Mouse (Mus musculus): ENCODE results near the gene Rhbdl1. TPM values are rescaled to one million over a fixed set of nuclear protein-coding genes. Genes with fewer than 3 reads are reported as not detected.
"Not testable (repeated sequence)": the region's sequence is repeated elsewhere in the genome, so short reads cannot be mapped to it uniquely, and the experiment has no call there.

Rhbdl1 gene
- polyA plus RNA-seq, 1 experiment from 2014 or later, result 0.35 TPM

DNA sequence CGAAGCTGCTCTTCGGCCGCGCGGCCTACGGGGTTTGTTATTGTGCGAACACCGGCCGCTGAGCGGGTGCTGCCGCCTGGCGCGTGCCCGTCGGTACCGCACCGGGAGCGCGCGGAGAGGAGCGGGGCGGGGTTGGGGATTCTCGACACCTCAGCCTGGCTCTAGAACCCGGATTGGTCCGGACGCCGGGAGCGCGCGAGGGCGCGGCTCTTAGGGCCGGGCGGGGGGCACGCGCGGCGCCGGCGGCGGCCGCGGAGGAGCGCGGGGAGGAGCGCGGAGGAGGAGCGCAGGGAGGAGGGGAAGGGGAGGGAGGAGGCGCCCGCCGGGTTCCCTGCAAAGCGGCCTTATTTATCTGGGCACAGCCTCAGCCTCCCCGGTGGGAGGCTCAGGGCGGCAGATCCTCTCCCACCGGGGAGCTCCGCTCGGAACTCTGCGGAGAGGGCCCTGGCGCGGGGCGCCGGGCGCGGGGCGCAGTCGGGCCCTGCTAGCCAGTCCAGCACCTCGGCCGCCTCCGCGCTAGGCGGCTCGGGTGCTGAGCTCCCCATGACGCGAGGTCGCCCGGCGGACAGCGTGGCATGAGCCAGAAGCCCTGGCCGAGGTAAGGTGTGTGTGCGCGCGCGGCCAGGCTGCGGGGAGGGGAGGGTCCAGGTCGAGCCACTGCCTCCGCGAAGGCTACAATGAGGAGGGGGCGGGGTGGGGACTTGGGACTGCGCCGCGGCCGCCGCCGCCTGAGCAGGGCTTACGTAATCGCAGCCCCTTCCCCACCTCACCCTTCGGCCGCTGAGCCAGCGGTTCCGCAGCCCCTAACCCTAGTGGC is 28.1 kb downstream of the Rhbdl1 start, which contains the start of gene Fbxl16:
Fbxl16 (plus strand) TSS at position 297 of the 817 bp plus-strand sequence.
- Histone ChIP-seq H3K4me3 (ENCODE audit: low read depth, low read length) (peak within 1 kb of the TSS; percentile 52), H3K4me1 (ENCODE audit: insufficient read depth) (peaks cover 12% of the 10 kb centered on the region; the same call in 1 of the 2 replicates), H3K4me2 (ENCODE audit: low read depth, low read length) (peak within 1 kb of the TSS; percentile 75), H3K27me3 (ENCODE audit: insufficient read depth, low read length) (peaks cover 57% of the 10 kb centered on the region), H3K9ac (replicated peaks) (no peak within 1 kb of the TSS), H3K9me3 (ENCODE audit: low read length) (no peaks in the 10 kb centered on the region), H3K27ac (ENCODE audit: low read depth) (no peak within 1 kb of the TSS), H3K36me3 (replicated peaks; ENCODE audit: insufficient read depth, low read length) (no peaks in the 10 kb centered on the region)
- ATAC-seq (peak; percentile 56), DNase-seq (peak; percentile 50)
- WGBS (ENCODE audit: insufficient replicate concordance), result 2% methylated on average over 90 of the region's 100 CpGs
- peak; percentile 29; the same call in 1 of the 2 replicates for TF ChIP-seq CTCF (IDR thresholded peaks at IDR 0.05; ENCODE audit: low read depth)
- no peak for TF ChIP-seq EP300 (IDR thresholded peaks at IDR 0.05; ENCODE audit: low read depth)

DNA sequence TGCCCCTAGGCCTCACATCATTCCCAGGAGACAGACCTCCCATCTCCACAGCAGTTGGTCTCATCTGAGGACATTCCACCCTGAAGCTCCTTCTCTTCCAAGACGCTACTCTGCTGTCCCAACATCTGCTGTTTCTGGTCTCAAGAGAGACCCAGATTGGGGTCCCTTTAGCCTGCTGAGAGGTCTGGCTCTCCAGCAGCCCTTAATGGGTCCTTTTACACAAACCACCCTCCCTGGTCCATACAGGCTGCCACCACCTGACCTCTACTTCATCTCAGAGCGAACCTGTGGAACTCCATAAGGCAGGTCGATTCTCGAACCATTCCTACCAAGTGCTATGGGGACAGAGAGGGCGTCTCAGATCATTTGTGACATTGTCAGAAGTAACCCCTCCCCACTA is 29.1 kb downstream of the Rhbdl1 start:
- H3K4me3 ChIP-seq (ENCODE audit: low read depth, low read length), result no peak overlapping the region

DNA sequence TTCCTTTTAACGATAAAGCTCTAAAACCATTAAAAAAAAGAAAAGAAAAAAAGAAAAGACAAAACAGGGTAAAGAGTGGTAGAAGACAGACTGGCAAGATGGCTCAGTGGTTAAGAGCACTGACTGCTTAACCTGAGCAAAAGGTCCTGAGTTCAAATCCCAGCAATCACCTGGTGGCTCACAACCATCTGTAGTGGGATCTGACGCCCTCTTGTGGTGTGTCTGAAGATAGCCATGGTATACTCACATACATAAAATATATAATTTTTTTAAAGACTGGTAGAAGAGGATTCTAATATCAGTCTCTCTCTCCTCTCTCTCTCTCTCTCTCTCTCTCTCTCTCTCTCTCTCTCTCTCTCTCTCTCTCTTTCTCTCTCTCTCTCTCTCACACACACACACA is 29.6 kb downstream of the Rhbdl1 start:
- H3K27ac ChIP-seq (ENCODE audit: low read depth); H3K4me2 ChIP-seq (ENCODE audit: low read depth, low read length); H3K36me3 ChIP-seq (replicated peaks; ENCODE audit: insufficient read depth, low read length); DNase-seq; H3K9ac ChIP-seq (replicated peaks); H3K4me3 ChIP-seq (ENCODE audit: low read depth, low read length); H3K9me3 ChIP-seq (ENCODE audit: low read length); ATAC-seq: not testable (repeated sequence)
- TF ChIP-seq CTCF (IDR thresholded peaks at IDR 0.05; ENCODE audit: low read depth), result 0 out of 2 replicates have a peak, but pooled peaks have one; percentile 10
- H3K4me1 ChIP-seq (ENCODE audit: insufficient read depth), result peaks cover 12% of the 10 kb centered on the region; the same call in 1 of the 2 replicates
- peaks cover 48% of the 10 kb centered on the region for H3K27me3 ChIP-seq (ENCODE audit: insufficient read depth, low read length)
- 25% methylated on average over 2 of the region's 2 CpGs for WGBS (ENCODE audit: insufficient replicate concordance)

More for the DNA sequence above, 29.1 kb downstream of the Rhbdl1 start:
- ATAC-seq (no peak), DNase-seq (no peak)
- 37% methylated on average over 5 of the region's 5 CpGs for WGBS (ENCODE audit: insufficient replicate concordance)
- Histone ChIP-seq H3K9me3 (ENCODE audit: low read length) (no peaks in the 10 kb centered on the region), H3K4me2 (ENCODE audit: low read depth, low read length) (no peak overlapping the region), H3K36me3 (replicated peaks; ENCODE audit: insufficient read depth, low read length) (no peaks in the 10 kb centered on the region), H3K27me3 (ENCODE audit: insufficient read depth, low read length) (peaks cover 53% of the 10 kb centered on the region), H3K4me1 (ENCODE audit: insufficient read depth) (peaks cover 12% of the 10 kb centered on the region; the same call in 1 of the 2 replicates), H3K9ac (replicated peaks) (no peak overlapping the region), H3K27ac (ENCODE audit: low read depth) (no peak overlapping the region)
- TF ChIP-seq EP300 (IDR thresholded peaks at IDR 0.05; ENCODE audit: low read depth), result no peak
- no peak for TF ChIP-seq CTCF (IDR thresholded peaks at IDR 0.05; ENCODE audit: low read depth)

DNA sequence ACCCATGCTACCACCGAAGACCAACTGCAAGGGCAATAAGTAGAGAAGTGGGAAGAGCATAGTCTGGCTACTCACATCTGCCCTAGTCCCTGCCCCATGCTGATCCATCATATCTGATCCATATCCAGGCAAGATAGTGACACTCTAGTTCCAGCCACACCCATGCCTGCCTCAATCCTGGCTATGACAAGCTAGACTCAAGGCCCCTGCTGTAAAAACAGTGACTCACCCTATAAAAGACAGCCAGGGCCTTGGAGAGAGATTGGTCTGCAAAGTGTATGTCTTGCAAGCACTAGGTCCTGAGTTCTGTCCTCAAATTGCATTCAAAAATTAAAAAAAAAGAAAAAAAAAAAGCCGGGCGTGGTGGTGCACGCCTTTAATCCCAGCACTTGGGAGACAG is 30.6 kb downstream of the Rhbdl1 start:
- H3K27ac ChIP-seq (ENCODE audit: low read depth), result no peak overlapping the region
- H3K4me2 ChIP-seq (ENCODE audit: low read depth, low read length), result no peak overlapping the region
- H3K27me3 ChIP-seq (ENCODE audit: insufficient read depth, low read length), result peaks cover 41% of the 10 kb centered on the region
- no peaks in the 10 kb centered on the region for H3K9me3 ChIP-seq (ENCODE audit: low read length)
- ATAC-seq, result no peak
- no peak for TF ChIP-seq CTCF (IDR thresholded peaks at IDR 0.05; ENCODE audit: low read depth)
- TF ChIP-seq EP300 (IDR thresholded peaks at IDR 0.05; ENCODE audit: low read depth), result no peak
- DNase-seq, result no peak
- peaks cover 12% of the 10 kb centered on the region; the same call in 1 of the 2 replicates for H3K4me1 ChIP-seq (ENCODE audit: insufficient read depth)
- H3K9ac ChIP-seq (replicated peaks), result no peak overlapping the region
- no peaks in the 10 kb centered on the region for H3K36me3 ChIP-seq (replicated peaks; ENCODE audit: insufficient read depth, low read length)
- H3K4me3 ChIP-seq (ENCODE audit: low read depth, low read length), result no peak overlapping the region
- WGBS (ENCODE audit: insufficient replicate concordance), result 71% methylated on average over 4 of the region's 4 CpGs

DNA sequence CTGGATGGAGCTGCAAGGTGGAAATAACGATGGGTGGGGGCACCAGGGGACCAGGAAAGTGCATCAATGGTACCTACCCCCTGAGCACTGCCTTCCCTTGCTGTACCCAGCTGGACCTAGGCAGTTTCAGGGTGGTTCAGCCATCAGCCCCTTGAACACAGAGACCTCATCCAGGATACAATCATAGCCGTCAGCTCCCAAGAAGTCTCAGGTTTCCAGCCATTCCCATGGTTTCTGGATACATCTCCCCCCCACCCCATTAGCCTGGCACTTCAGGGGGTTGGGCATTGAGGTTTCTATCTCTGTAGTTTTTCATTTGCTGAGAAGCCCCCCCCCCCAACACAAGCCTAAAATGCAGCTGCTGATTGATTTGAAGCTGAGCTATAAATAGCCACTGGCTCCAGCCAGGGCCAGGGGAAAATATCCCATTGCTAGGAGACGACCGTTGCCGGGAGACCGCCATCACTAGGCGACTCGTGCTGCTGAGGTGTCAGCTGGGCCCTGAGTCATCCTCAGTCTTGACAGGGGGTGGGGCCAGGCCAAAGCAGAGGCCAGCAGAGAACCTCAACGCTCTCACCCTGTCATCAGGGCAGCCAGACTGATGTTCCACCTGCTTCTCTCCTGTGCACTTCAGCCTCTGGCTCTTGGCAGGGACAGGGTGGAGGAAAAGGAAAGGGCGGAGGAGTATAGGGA is 34.1 kb downstream of the Rhbdl1 start:
- H3K4me2 ChIP-seq (ENCODE audit: low read depth, low read length), result no peak overlapping the region
- no peak overlapping the region for H3K27ac ChIP-seq (ENCODE audit: low read depth)
- DNase-seq (no peak), ATAC-seq (no peak)
- H3K9me3 ChIP-seq (ENCODE audit: low read length), result no peaks in the 10 kb centered on the region
- no peak overlapping the region for H3K9ac ChIP-seq (replicated peaks)
- H3K4me1 ChIP-seq (ENCODE audit: insufficient read depth), result no peaks in the 10 kb centered on the region
- TF ChIP-seq EP300 (IDR thresholded peaks at IDR 0.05; ENCODE audit: low read depth) (no peak), CTCF (IDR thresholded peaks at IDR 0.05; ENCODE audit: low read depth) (no peak)
- H3K4me3 ChIP-seq (ENCODE audit: low read depth, low read length), result no peak overlapping the region
- WGBS (ENCODE audit: insufficient replicate concordance), result 15% methylated on average over 10 of the region's 10 CpGs
- peaks cover 17% of the 10 kb centered on the region for H3K27me3 ChIP-seq (ENCODE audit: insufficient read depth, low read length)
- H3K36me3 ChIP-seq (replicated peaks; ENCODE audit: insufficient read depth, low read length), result no peaks in the 10 kb centered on the region

DNA sequence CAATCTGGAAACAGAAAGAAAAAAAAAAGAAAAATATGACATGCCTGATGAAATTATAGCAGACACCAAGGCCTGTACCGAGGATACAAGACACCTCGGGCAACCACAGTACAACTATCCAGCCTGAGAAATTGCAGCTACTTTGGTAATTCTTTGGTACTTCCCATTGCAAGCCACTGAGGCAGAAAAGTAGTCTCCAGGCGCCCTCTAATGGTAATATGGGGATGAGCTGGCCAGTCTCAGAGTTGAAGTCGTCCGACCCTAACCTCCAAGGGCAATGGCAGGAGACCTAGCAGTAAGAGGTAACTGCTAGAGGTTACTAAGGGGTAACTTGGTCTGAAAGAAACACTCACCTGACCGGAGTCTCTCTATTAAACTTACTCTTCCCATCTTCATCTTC is 36.1 kb downstream of the Rhbdl1 start:
- DNase-seq (peak; percentile 65), ATAC-seq (peak; percentile 40; the same call in 1 of the 2 replicates)
- Histone ChIP-seq H3K27me3 (ENCODE audit: insufficient read depth, low read length) (0 out of 2 replicates have a peak, but pooled peaks cover 8% of the 10 kb centered on the region), H3K4me3 (ENCODE audit: low read depth, low read length) (no peak overlapping the region), H3K9ac (replicated peaks) (no peak overlapping the region), H3K9me3 (ENCODE audit: low read length) (no peaks in the 10 kb centered on the region), H3K4me1 (ENCODE audit: insufficient read depth) (peaks cover 9% of the 10 kb centered on the region), H3K27ac (ENCODE audit: low read depth) (no peak overlapping the region), H3K4me2 (ENCODE audit: low read depth, low read length) (no peak overlapping the region), H3K36me3 (replicated peaks; ENCODE audit: insufficient read depth, low read length) (no peaks in the 10 kb centered on the region)
- 2% methylated on average over 6 of the region's 6 CpGs for WGBS (ENCODE audit: insufficient replicate concordance)
- TF ChIP-seq CTCF (IDR thresholded peaks at IDR 0.05; ENCODE audit: low read depth) (peak; percentile 93), EP300 (IDR thresholded peaks at IDR 0.05; ENCODE audit: low read depth) (no peak)
